Mouse (Mus musculus) kidney, postnatal 0 days (tissue): ENCODE measurements around the gene Itpr3. TPM values are rescaled to one million over a fixed set of nuclear protein-coding genes. Genes with fewer than 3 reads are reported as not detected.

Source experiments
- ATAC-seq: fragments of 200-750 bp; cut with Nextera tagmentation; replicated peaks from 2 replicates; pipeline ENCODE4 v1.8.0; 2017; ENCODE audit warnings: low read depth, moderate number of reproducible peaks, moderate TSS enrichment, moderate library complexity; ENCODE audit not compliant: low FRiP score
- DNase-seq: peaks from one replicate; pipeline ENCODE4 v3.0.0-alpha.2; 2016; ENCODE audit warnings: low spot score
- H3K27ac ChIP-seq: fragments of 300-500 bp; sonication (generic); 2 replicates; pipeline ENCODE4 v1.5.1; 2014; ENCODE audit warnings: mild to moderate bottlenecking
- H3K27me3 ChIP-seq: fragments of 300-500 bp; sonication (generic); 2 replicates; pipeline ENCODE4 v1.6.1; 2014; ENCODE audit warnings: low read length, mixed read lengths; ENCODE audit not compliant: insufficient read depth
- H3K36me3 ChIP-seq: fragments of 300-500 bp; sonication (generic); 2 replicates; pipeline ENCODE4 v1.6.1; 2014; ENCODE audit warnings: low read length, mixed read lengths; ENCODE audit not compliant: insufficient read depth
- H3K4me1 ChIP-seq: fragments of 300-500 bp; sonication (generic); replicated peaks from 2 replicates; pipeline ENCODE4 v1.6.1; 2014; ENCODE audit warnings: antibody characterized with exemption, low read length, mixed read lengths; ENCODE audit not compliant: insufficient read depth
- H3K4me2 ChIP-seq: fragments of 300-500 bp; sonication (generic); 2 replicates; pipeline ENCODE4 v1.6.1; 2014; ENCODE audit warnings: mild to moderate bottlenecking, low read length, moderate library complexity, mixed read lengths
- H3K4me3 ChIP-seq: fragments of 300-500 bp; sonication (generic); replicated peaks from 2 replicates; pipeline ENCODE4 v1.5.1; 2014; ENCODE audit warnings: low read depth, low read length
- H3K9ac ChIP-seq: fragments of 300-500 bp; sonication (generic); 2 replicates; pipeline ENCODE4 v1.6.1; 2014; ENCODE audit warnings: low read depth, low read length
- H3K9me3 ChIP-seq: fragments of 300-500 bp; sonication (generic); replicated peaks from 2 replicates; pipeline ENCODE4 v1.6.1; 2016; ENCODE audit warnings: low read length, inconsistent platforms, mixed read lengths
- CTCF ChIP-seq: IDR thresholded peaks from 2 replicates; pipeline ENCODE4 v1.5.1; 2016; ENCODE audit warnings: antibody characterized with exemption, low read depth, mild to moderate bottlenecking, moderate library complexity
- WGBS: fragments of 180-500 bp; shearing (Covaris S2); extraction: QIAGEN DNeasy Blood & Tissue Kit; methylation state at CpG from one replicate; pipeline ENCODE4 v1.1.7; 2014; 5-methylcytosine and 5-hydroxymethylcytosine counted together
- polyA plus RNA-seq: library from polyadenylated mRNA; unstranded; fragments of >200 nt; fragmentation: Nextera tagmentation; extraction: Ambion mirVana; gene quantifications from 2 replicates; pipeline ENCODE4 v1.2.1, GENCODE M21; 2015

Itpr3 gene
- polyA plus RNA-seq, 1 experiment from 2014 or later = 4.1 TPM

GRCm38 (mm10) chr17:27050853-27051252 is 6.3 kb upstream of the Itpr3 start:
- peak overlapping the region; percentile 19; the same call in 1 of the 2 replicates for H3K27ac ChIP-seq
- H3K9ac ChIP-seq = no peak overlapping the region
- TF ChIP-seq CTCF = no peak
- H3K4me1 ChIP-seq = peaks cover 5% of the 10 kb centered on the region
- H3K4me3 ChIP-seq = no peak overlapping the region
- H3K4me2 ChIP-seq = no peak overlapping the region
- WGBS = 71% methylated on average over 5 of the region's 5 CpGs
- no peak for ATAC-seq
- H3K9me3 ChIP-seq = no peaks in the 10 kb centered on the region
- no peaks in the 10 kb centered on the region for H3K36me3 ChIP-seq
- no peaks in the 10 kb centered on the region for H3K27me3 ChIP-seq
- DNase-seq = no peak

GRCm38 (mm10) chr17:27051514-27051913 is 5.6 kb upstream of the Itpr3 start:
- ATAC-seq (no peak; the same call in 1 of the 2 replicates), DNase-seq (peak; percentile 67)
- 33% methylated on average over 10 of the region's 11 CpGs for WGBS
- H3K4me1 ChIP-seq = peaks cover 5% of the 10 kb centered on the region
- no peak overlapping the region for H3K4me3 ChIP-seq
- no peaks in the 10 kb centered on the region for H3K36me3 ChIP-seq
- H3K9me3 ChIP-seq = no peaks in the 10 kb centered on the region
- peak overlapping the region; percentile 41 for H3K4me2 ChIP-seq
- no peak overlapping the region for H3K9ac ChIP-seq
- H3K27me3 ChIP-seq = no peaks in the 10 kb centered on the region
- 0 out of 2 replicates have a peak overlapping the region, but pooled peaks have one; percentile 19 for H3K27ac ChIP-seq
- TF ChIP-seq CTCF = no peak

GRCm38 (mm10) chr17:27056170-27056569 is 934 bp upstream of the Itpr3 start:
- peaks cover 39% of the 10 kb centered on the region for H3K4me1 ChIP-seq
- no peaks in the 10 kb centered on the region for H3K27me3 ChIP-seq
- no peaks in the 10 kb centered on the region for H3K9me3 ChIP-seq
- peak overlapping the region; percentile 93 for H3K27ac ChIP-seq
- H3K4me3 ChIP-seq = peak overlapping the region; percentile 64
- H3K9ac ChIP-seq = peak overlapping the region; percentile 75; the same call in 1 of the 2 replicates
- WGBS = 0% methylated on average over 13 of the region's 13 CpGs
- no peaks in the 10 kb centered on the region for H3K36me3 ChIP-seq
- ATAC-seq = peak; percentile 47
- peak overlapping the region; percentile 92 for H3K4me2 ChIP-seq
- no peak for TF ChIP-seq CTCF
- peak; percentile 94 for DNase-seq

- Histone ChIP-seq H3K9ac (peak overlapping the region; percentile 75), H3K4me3 (peak overlapping the region; percentile 64), H3K27me3 (no peaks in the 10 kb centered on the region), H3K4me1 (peaks cover 34% of the 10 kb centered on the region), H3K27ac (peak overlapping the region; percentile 93), H3K36me3 (no peaks in the 10 kb centered on the region), H3K9me3 (no peaks in the 10 kb centered on the region), H3K4me2 (peak overlapping the region; percentile 92)
- DNase-seq = no peak
- ATAC-seq = no peak; the same call in 1 of the 2 replicates
- 1% methylated on average over 24 of the region's 24 CpGs for WGBS
- no peak for TF ChIP-seq CTCF
These were observed 482 bp downstream of the Itpr3 start for GRCm38 (mm10) chr17:27057517-27058055.

- H3K27me3 ChIP-seq = no peaks in the 10 kb centered on the region
- no peak overlapping the region for H3K4me2 ChIP-seq
- no peak for TF ChIP-seq CTCF
- H3K9me3 ChIP-seq = no peaks in the 10 kb centered on the region
- ATAC-seq (no peak), DNase-seq (no peak)
- no peak overlapping the region for H3K27ac ChIP-seq
- no peaks in the 10 kb centered on the region for H3K36me3 ChIP-seq
- H3K9ac ChIP-seq = no peak overlapping the region
- H3K4me3 ChIP-seq = no peak overlapping the region
- WGBS = 55% methylated on average over 8 of the region's 8 CpGs
- peaks cover 43% of the 10 kb centered on the region for H3K4me1 ChIP-seq
These were observed 3.6 kb downstream of the Itpr3 start for GRCm38 (mm10) chr17:27060698-27061097.

- H3K9me3 ChIP-seq = no peaks in the 10 kb centered on the region
- H3K4me3 ChIP-seq = no peak overlapping the region
- no peak for ATAC-seq
- no peak overlapping the region for H3K9ac ChIP-seq
- TF ChIP-seq CTCF = no peak
- H3K4me1 ChIP-seq = peaks cover 43% of the 10 kb centered on the region
- H3K4me2 ChIP-seq = no peak overlapping the region
- 90% methylated on average over 3 of the region's 3 CpGs for WGBS
- H3K27me3 ChIP-seq = no peaks in the 10 kb centered on the region
- H3K36me3 ChIP-seq = no peaks in the 10 kb centered on the region
- no peak for DNase-seq
- no peak overlapping the region for H3K27ac ChIP-seq
These were observed 4.6 kb downstream of the Itpr3 start for GRCm38 (mm10) chr17:27061727-27062126.

- Histone ChIP-seq H3K27me3 (no peaks in the 10 kb centered on the region), H3K4me2 (no peak overlapping the region), H3K4me1 (peaks cover 39% of the 10 kb centered on the region), H3K4me3 (no peak overlapping the region), H3K36me3 (no peaks in the 10 kb centered on the region), H3K27ac (no peak overlapping the region), H3K9me3 (no peaks in the 10 kb centered on the region), H3K9ac (no peak overlapping the region)
- no peak for TF ChIP-seq CTCF
- WGBS = 94% methylated on average over 7 of the region's 7 CpGs
- no peak for ATAC-seq
- no peak for DNase-seq
These were observed 5.6 kb downstream of the Itpr3 start for GRCm38 (mm10) chr17:27062684-27063083.
